Mouse (Mus musculus) cerebellum, adult (tissue): Measurements from ENCODE around the gene Olfr1392.
"Not testable (repeated sequence)": the region's sequence is repeated elsewhere in the genome, so short reads cannot be mapped to it uniquely, and the experiment has no call there.

ENCODE experiments used
- ATAC-seq: cut with Nextera tagmentation; 2 replicates; pipeline ENCODE4 v1.9.2; 2017; ENCODE audit warnings: mild to moderate bottlenecking, moderate library complexity, mixed read lengths; ENCODE audit not compliant: insufficient number of reproducible peaks, low FRiP score, low TSS enrichment

Gene Olfr1392

GRCm38 (mm10) chr11:49284982-49285381 lies at the start of gene Olfr1392:
Gene Olfr1392 (plus strand): TSS chr11:49285282.
- ATAC-seq, result not testable (repeated sequence)

DNA sequence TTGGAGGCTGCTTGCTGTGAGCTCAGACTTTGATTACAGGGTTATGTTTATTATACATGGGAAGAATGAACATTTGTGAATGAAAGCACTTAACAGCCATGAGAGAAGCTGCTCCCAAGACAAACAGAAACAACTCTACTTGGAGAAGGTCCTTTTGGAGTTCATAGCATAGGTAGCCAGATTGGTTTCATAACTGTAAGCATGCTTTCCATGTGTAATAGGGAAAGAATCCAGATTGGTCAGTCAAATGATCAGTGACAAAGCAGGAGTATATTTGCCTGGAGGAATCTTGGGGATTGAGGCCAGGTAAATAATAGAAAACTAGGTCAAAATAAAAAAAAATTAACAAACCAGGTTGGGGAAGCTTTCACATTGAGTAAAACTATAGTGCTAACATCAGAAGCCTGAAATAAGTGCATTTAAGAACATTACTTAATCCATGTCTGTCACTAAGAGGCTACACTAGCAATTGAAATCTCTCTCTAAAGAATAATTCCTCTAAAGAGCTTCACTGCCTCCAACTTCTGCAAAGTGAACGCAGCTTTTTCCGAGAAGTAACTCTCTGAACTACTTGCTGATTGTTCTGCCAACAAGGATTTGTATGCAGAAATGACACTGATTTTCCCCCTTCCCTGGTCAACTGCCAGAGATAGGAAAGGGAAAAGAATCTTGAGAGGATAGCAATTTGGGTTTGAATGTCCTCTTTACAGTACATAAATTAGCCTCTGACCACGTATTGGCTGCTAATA lies 49.4 kb upstream of the Olfr1392 start:
- no peak for ATAC-seq

DNA sequence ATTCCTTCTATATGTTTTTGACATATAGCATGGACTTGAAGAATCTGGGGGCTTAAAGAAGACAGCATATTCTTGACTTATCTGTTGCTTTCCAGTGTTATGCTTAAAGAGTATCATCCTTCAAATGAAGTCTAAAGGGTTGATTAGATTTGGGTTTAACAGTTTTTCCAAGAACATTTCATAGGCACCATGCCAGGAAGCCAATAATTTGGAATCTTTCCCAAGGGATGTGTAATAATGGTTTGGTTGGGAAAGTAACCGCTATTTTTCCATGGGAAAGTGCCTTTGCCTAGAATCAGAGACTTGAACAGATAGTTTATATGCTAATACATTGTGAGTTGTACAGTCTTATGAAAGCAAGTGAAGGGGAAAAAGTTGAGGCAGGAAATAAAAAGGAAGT lies 48.2 kb upstream of the Olfr1392 start:
- no peak for ATAC-seq

DNA sequence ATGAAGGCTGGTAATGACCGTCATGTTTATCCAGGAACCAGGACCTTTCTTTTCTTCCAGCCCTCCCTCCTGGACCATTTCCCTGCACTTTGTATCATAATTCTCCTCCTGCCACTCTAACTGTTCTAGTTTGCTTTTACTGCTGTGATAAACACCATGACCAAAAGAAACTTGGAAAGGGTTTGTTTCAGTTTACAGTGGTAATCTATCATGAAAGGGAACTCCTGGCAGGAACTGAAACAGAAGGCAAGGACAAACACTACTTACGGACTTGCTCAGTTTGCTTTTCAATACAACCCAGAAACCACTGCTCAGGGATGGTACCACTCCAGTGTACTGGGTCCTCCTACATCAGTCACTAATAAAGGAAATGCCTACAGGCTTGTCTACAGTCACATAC lies 47.5 kb upstream of the Olfr1392 start:
- ATAC-seq, result no peak

- no peak for ATAC-seq
These were observed 44.8 kb upstream of the Olfr1392 start for GRCm38 (mm10) chr11:49240310-49240709.

DNA sequence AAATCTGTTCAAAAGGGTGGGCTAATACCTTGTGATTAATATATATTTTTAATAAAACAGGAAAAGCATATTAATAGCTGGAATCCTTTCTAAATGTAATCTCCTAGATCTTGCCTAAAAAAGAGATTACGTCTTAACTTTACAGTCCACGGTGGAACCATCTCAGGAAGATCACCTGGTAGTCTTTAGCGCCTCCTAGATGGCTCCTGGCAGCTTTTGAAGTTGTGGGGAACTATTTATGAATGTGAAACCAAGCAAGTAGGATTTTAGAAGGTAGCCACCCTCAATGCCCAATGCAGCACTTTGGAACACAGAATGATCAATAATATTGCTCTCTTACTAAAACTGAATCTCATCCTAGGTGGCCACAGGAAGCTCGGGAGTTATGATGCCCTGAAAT lies 44.2 kb upstream of the Olfr1392 start:
- no peak for ATAC-seq

DNA sequence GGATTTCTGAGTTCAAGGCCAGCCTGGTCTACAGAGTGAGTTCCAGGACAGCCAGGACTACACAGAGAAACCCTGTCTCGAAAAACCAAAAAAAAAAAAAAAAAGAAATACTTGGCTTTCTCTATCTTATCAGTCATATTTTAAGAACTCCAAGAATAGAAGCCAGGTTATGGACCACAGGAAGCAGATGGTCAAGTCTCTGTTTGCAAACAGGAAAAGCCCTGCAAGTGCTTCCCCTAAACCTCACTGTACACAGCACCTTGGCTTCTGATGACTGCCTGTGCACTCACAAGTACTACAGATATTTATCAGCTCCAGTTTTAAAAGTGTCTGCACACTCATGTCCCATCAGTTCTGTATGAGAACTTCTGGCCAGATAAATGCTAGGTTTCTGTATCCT lies 43.6 kb upstream of the Olfr1392 start:
- no peak for ATAC-seq

DNA sequence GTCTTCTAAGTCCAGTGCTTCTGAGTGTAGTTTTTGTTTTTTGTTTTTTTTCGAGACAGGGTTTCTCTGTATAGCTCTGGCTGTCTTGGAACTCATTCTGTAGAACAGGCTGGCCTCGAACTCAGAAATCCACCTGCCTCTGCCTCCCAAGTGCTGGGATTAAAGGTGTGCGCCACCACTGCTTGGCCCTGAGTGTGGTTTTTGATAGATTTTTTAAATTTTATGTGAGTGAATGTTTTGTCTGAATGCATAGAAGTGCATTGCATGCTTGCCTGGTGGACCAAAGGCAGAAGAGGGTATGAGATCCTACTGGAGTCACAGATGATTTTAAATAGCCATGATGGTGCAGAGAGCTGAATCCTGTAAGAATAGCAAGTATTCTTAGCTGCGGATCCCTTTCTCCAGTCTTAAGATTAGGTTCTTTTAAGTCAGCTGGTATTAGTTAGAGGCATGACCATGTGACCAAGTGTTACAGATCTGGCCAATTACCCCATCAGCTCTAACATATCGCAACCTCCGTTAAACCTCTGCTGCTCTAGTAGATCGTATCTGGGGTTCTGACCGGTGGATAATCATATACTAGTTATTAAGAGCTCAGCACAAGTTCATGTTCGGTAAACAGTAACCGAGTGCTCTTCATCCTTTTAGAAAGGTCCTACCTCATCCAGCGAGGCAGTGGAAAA lies 42.0 kb upstream of the Olfr1392 start:
- no peak for ATAC-seq

- ATAC-seq, result peak; percentile 90
These were observed 41.1 kb upstream of the Olfr1392 start, which contains the start of gene Mgat1 for GRCm38 (mm10) chr11:49243727-49244594. Gene Mgat1 (plus strand): TSS chr11:49244191.

- ATAC-seq, result 0 out of 2 replicates have a peak, but pooled peaks have one; percentile 17
These were observed 40.5 kb upstream of the Olfr1392 start for GRCm38 (mm10) chr11:49244595-49244930.

- ATAC-seq, result no peak
These were observed 39.9 kb upstream of the Olfr1392 start for GRCm38 (mm10) chr11:49245176-49245575.

DNA sequence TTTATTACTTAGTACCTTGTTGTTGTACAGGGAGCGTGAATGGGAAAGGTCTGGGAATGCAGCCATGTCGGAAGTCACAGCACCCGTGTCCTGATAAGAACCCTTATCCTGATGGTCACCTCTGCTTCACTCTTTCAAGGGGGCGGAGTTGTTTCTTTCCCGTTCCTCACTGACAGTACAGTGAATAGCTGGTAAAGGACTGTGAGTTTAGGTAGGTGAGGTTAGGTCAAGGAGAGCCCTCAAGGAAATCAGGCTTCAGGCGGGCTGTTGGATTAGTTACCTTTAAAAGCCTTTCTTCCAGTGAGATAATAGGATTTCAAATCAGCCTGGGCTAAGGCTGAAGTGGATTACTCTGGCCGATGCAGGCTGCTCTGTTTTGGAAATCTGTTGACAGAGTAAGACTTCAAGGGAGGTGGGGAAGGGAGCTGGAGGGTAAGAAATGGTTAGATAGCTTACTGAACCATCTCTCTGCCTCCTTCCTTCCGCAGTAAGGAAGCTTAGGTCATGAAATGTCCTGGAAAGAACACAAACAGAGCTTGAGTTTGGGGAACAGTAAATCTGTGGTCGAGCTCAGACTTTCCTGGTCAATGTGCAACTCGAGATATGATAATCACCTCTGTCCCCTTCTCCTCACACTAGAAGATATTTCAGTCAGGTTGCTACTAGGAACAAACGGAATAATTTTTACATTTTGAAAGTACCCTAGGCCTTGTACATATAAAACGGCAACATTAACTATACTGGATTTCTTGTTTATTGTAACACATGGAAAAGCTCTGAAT lies 39.3 kb upstream of the Olfr1392 start:
- no peak for ATAC-seq

GRCm38 (mm10) chr11:49246523-49246922 lies 38.6 kb upstream of the Olfr1392 start:
- no peak for ATAC-seq

DNA sequence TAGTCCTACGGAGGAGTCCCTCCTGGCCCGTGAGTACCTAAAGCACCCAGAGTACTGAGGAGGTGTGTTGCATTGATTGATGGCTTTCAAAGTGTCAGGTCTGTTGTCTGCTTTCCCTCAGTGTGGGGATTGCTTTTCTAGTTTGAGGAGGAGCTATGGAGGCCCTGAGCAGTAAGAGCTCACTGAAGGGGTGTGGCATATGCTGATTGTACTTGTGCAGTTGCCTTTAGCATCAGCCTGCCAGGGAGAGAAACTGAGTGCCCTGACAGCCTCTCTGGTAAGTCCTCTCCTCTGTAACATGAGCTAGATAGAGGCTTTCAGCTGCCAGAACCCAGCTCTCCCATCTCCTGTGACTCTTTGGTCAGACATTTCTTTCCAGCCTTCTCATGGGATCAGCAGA lies 37.8 kb upstream of the Olfr1392 start:
- ATAC-seq, result no peak

GRCm38 (mm10) chr11:49248226-49248973 lies 36.7 kb upstream of the Olfr1392 start:
- ATAC-seq, result no peak

DNA sequence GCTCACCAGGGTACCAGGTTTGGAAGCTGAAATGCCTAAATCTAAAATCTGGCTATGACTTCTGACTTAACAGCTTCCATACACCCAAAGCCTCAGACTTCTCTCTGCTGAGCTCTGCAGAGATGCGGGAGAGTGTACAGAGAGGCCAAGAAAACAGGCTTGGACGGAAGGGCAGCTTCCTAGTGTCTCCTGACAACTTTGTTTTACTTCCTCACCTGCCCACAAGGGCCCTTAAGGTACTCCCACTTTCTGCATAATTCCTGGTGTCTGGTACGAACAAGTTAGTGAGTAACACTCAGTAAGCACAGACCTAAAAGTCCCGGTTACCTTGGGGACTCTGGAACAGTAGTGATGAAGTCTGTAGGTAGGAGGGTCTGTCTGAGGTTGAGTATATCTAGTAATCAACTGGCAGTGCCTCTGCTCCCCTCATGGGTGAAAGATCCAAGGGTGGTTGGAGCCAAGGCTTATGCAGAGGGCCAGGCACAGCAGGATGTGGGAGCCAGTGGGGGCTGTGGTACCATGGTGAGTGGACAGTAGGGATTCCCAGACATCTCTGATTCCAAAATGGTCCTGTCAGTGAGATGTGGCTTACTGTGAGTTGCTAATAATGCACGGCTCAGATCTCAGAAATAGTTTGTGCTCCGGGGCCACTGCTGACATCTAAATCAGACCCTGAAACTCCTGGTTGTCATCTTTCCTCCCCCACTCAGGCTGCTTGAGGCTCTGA lies 35.9 kb upstream of the Olfr1392 start:
- no peak for ATAC-seq

- no peak for ATAC-seq
These were observed 35.2 kb upstream of the Olfr1392 start for GRCm38 (mm10) chr11:49249811-49250421.
